Mouse (Mus musculus): ENCODE measurements around the gene Zfp853.

- TF ChIP-seq CTCF (IDR thresholded peaks at IDR 0.05; ENCODE audit: extremely low read depth, insufficient read depth, low read length) (no peak), POLR2A (IDR thresholded peaks at IDR 0.05; ENCODE audit: extremely low read depth, insufficient read depth, low read length) (no peak)
These were observed 16.5 kb upstream of the Zfp853 start for GRCm38 (mm10) chr5:143309916-143310315.

Data from cortical plate, adult 2 months (tissue).